Mouse (Mus musculus) cerebellum, adult (tissue): Measurements from ENCODE around the gene Nts.
A peak's percentile ranks its signal among the peaks of the same experiment; 100 is the strongest.
"Not testable (repeated sequence)": the region's sequence is repeated elsewhere in the genome, so short reads cannot be mapped to it uniquely, and the experiment has no call there.

ENCODE experiments used
- ATAC-seq: cut with Nextera tagmentation; 2 replicates; pipeline ENCODE4 v1.9.2; 2017; ENCODE audit warnings: mild to moderate bottlenecking, moderate library complexity, mixed read lengths; ENCODE audit not compliant: insufficient number of reproducible peaks, low FRiP score, low TSS enrichment

The Nts gene

DNA sequence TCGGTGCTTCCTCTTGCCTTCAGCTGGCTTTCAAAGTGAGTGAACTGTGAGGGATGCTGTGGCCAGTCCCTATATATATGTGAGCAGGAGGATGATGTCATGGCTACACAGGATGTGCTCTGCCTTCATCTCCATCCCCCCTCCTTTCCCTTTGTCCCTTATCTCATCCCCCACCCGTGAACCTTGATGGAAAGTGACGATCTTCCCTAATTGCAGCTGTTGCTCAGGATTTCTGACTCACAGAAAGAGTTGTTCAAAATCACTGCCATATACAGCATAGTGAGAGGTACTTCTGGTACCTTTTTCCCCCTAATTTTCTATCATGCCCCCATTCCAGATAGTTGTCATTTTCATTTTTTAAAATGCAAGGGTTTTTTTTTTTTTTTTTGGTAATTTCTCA is at the start of gene Nts:
TSS of gene Nts (minus strand) at position 101 of the 400 bp plus-strand sequence.
- ATAC-seq: no peak

DNA sequence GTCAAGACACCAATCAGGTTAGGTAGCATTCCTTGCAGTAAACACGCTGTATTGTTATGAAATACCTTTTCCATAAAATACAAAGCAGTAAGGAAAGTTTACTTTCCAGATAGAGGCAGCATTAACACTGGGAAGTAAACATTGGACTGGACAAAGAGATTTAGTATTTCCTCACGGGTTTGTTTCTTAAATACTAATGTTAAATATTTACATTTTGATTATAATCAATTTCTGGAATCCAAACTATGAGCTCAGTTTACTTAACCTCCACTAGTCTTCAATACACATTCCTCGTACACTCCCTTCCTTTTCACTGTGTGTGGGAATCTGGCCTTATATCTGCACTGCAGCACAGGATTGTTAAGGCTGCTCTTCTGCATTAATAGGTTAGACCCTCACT is 37.6 kb upstream of the Nts start:
- no peak for ATAC-seq

DNA sequence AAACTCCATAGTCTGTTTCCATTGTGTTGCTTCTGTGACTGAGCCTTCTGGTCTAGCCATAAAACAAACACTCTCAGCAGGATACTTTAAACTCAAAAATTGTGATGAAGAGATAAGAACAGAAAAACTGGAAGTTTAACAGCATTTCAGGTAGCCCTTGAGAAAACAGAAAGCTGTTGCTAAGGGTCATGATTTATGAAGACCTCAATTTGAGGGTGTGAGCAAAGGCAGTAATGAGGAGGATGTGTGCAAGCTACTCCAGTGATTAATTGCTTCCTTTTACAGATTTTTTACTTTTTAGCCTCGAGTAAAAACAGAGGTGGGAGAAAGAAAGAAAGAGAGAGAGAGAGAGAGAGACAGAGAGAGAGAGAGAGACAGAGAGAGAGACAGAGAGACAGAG is 23.9 kb upstream of the Nts start:
- no peak for ATAC-seq

DNA sequence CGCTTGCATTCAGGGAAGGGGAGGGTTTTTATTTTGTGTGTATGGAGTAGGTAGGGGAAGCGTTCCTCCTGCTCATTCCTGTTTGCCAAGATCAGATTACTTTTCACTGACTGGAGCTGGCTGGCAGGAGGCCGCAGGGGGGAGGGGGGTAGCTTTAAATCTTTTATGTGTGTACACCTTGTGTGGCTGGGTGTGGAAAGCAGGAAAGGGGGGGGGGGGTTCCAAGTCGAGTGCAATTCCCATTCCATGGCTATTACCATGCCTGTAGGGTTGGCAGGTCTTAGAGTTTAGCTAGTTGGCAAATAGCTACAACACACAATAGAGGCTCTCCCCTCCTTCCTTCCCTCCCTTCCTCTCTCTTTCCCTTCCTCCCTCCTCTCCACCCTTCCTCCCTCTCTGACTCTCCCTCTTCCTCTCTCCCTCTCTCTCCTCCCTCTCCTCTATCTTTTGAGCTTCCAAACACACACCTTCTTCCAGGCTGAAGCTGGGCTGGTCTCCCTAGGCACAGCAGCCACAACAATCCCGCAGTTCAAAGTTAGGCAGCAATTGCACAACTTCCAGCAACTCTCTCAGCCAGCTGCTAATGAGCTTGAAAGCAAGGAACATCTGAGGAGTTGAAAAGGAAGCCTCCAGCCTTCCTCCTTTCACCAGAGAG is 21.6 kb upstream of the Nts start, which contains the start of gene Rassf9:
TSS of gene Rassf9 (plus strand) at position 416 of the 655 bp plus-strand sequence.
- ATAC-seq: no peak

DNA sequence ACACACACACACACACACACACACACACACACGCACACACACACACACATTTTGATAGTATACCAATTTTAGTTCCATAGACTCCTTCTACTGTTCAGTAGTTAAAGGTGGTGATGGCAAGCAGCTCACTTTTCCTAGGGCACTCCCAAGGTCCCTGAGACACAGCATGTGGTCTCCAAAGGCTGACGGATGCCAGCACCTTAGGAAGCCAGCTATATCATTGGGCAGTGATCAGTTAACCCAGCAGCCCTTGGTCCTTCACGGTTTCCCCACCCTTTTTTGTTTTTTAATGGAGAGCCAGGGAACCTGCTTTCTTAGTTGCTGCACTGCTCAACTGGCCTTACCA is 21.1 kb upstream of the Nts start:
- ATAC-seq: no peak

DNA sequence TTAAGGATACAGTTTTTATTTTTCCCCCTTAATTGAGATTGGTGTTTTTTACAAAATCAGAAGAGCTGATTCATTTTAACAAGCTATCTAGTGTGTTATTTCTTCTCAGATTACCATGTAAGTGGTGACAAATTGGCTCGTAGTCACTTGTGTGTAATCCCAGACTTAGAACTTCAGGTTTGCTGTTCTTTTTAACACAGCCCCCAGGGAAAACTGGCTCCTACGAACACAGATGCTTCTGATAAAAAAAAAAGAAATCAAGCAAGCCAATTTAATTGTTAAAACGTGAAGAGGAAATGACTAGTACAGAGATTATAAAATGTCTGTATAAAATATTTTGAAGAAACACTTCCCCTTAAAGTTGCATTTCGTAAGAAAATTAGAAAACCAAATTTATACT is 17.1 kb upstream of the Nts start:
- ATAC-seq: no peak

DNA sequence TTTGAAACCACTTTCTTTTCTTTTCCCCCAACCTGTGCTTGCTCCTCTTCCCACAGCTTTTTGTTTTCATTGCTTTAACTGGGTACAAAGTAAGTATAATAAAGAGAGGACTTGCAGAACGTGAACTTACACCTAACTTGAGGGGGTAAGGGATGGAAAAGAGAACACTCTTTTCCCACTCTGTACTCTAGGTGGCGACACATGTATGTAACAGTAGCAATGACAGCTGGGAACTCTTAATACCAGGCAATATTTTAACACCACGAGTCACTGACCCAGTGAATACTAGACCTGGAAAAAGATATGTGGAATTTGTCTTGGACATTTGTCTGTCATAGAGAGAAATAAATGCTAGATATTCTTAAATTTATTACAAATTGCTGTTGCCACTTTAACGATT is 8.5 kb upstream of the Nts start:
- no peak for ATAC-seq

DNA sequence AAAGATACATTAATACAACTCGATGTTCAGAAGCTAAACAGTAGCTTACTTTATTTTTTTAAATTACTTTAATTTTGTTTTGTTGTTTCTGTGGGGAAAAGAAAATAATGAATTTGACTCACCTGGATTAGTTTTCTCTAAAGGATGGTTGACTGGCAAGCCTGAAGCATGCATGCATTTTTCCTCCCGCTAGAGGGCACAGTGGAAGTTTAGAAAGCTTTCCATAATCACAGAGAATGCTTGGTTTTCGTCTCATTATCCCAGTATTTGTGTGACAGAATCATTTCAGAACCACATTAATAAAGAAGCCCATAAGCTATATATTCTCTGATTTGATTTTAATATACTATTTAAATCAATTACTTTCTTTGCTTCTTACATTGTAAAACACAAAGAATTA is 1.5 kb upstream of the Nts start:
- ATAC-seq: no peak

DNA sequence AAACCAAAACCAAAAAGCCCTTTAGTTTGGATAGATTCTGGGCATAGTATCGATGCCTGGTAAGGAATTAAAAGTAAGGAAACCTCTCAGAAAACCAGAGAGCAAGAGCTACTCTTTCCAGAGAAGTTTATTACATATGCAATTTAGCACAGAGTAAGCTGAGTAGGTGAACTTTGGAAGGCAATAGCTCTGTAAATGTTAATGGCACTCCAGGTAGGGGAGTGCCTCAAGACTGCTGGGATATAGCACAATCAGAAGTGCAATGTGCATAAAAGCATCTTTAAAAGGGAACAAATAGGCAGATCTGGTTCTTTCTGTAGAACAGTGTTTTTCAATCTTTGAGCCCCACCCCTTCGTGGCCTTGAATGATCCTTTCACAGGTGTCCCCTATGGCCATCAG is 20.9 kb downstream of the Nts start:
- no peak for ATAC-seq

DNA sequence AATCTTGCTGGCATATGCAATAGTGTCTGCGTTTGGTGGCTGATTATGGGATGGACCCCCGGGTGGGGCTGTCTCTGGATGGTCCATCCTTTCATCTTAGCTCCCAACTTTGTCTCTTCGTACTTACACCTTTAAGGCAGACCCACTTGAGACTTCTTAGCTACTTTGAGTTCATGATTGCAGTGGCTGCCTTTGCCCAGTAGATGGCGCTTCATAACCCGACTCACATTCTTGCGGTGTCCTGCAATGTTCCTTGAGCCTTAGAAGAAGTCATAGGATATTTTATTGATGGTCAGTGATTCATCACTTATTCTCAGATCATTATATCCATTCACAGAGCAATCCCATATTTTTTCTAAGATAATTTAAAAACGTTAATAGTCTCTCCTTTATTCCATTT is 38.5 kb downstream of the Nts start:
- ATAC-seq: no peak

DNA sequence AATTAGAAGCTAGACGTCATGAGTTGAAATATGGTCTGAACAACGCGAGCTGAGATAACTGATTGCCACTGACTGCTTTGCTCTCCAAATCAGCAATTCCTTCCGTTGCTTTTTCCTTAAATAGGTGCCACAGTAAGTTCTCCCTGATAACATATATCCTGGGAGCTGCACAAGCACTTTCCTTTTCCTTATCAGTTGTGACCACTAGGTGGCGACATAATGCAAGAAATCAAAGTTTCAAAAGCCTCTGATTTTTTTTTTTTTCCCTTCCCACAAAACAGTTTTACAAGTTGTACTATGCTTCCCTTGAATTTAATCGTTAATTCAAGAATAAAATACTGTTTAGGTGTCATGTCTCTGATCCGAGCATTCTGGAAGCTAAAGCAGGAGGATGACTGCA is 40.8 kb downstream of the Nts start:
- ATAC-seq: 0 out of 2 replicates have a peak, but pooled peaks have one; percentile 45

DNA sequence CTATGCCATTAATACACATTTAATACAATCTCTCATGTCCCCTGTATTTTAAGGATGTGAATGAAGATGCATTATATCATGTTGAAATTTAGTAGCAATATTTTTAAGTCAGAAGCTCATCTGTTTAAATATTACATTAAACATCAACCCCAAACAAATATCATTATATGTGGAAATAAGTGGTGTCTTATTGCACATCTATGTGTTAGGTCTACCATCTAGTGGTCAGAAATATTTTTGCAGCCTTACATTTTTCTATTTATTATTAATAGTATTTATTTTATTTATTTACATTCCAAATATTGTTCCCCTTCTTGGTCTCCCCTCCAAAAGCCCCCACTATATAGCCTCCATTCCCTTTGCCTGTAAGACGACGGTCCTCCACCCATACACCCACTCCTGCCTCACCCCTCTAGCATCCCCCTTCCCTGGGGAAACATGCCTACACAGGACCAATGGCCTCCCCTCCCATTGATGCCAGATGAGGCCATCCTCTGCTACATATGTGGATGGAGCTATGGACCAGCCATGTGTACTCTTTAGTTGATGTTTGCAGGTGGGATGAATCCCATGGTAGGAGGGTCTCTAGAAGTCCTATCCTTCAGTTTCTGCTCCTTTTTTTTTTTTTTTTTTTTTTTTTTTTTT is 45.3 kb downstream of the Nts start:
- ATAC-seq: no peak

DNA sequence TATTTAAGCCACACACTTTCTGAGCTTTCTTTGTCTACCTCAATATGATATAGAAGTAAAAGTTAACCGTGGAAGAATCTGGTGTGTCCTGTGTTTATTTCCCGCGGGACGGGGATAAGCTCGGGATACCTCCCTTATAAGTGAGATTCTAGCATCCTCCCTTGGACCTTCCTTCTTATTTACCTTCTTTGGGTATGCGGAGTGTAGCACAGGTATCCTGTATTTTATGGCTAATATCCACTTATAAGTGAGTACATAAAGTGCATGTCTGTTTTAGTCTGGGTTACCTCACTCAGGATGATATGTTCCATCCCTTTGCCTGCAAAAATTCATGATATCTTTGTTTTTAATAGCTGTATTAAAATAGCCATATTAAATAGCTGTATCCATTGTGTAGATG is 54.8 kb downstream of the Nts start:
- not testable (repeated sequence) for ATAC-seq

DNA sequence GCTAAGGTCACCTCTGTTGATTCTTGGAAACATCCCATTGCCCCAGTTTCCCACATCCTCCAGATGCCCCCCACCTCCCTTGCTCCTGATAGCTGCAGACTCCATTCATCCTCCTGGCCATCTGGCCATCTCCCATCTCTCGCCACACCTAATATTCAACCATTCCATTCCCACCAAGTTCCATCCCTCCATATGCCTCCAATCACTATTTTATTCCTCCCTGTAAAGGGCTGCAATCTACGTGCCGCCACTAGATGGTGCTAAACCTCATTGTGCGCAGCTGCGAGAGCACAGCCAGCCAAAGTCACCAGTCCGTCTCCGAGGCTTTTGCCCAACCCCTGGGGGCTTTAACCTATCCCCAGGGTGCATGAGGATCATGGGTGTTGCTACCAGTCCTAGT is 55.2 kb downstream of the Nts start:
- ATAC-seq: peak; percentile 74; the same call in 1 of the 2 replicates
